Mouse (Mus musculus): ENCODE measurements at regions not wholly inside any gene's neighbourhood (a gene's known extent, or its start where the extent isn't known, plus 50 kb on each side); places are given as distances from the start of the nearest gene placed in this dataset.

DNA sequence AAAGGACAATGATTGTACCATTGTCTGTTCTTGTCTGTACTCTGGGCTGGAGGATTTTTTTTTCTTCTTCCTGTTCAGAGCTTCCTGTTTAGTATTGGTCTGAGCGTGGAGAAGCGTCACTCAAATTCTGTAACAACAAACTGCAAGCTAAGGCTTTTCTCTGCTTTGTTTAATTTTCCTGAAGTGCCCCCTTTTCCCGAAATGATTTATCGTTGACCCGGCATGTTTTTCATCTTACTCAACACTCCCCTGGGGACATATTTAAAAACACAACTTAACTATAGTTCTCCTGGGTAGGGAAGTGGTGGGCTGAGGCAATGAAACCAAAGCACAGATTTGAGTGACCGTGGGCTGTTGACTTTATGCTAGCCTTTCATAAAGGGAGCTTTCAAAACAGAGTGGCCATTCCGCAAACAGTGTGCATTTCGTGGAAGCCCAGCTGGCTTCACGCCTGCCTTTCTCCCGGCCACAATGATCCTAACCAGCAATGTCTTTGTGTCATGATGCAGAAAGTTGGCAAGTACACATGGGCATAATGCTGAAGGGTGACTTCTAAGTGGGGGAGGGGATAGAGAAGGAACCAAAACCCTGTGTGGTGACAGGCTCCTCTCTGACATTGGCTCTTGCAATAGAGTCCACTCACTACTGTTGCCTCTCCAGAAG is 79.8 kb upstream of the Bmp2k start:
- Histone ChIP-seq H3K9me3 (ENCODE audit: control insufficient read depth, low read length) (no peaks in the 10 kb centered on the region), H3K9ac (ENCODE audit: low read length) (no peak overlapping the region), H3K4me2 (replicated peaks; ENCODE audit: low read depth) (0 out of 2 replicates have a peak overlapping the region, but pooled peaks have one; percentile 8), H3K4me3 (ENCODE audit: low read depth, low read length) (no peak overlapping the region), H3K27me3 (ENCODE audit: control insufficient read depth, insufficient read depth, low read length) (no peaks in the 10 kb centered on the region), H3K4me1 (replicated peaks; ENCODE audit: control insufficient read depth, insufficient read depth) (no peaks in the 10 kb centered on the region), H3K27ac (replicated peaks) (peak overlapping the region; percentile 49; the same call in 1 of the 2 replicates), H3K36me3 (ENCODE audit: control insufficient read depth, insufficient read depth, low read length) (no peaks in the 10 kb centered on the region)
- peak; percentile 23 for DNase-seq (ENCODE audit: low spot score)
- WGBS: 20% methylated on average over 10 of the region's 10 CpGs
- no peak for ATAC-seq (ENCODE audit: low FRiP score, low TSS enrichment)
- TF ChIP-seq CTCF (IDR thresholded peaks at IDR 0.05; ENCODE audit: low read depth) (no peak), EP300 (optimal IDR thresholded peaks at IDR 0.05) (no peak)

DNA sequence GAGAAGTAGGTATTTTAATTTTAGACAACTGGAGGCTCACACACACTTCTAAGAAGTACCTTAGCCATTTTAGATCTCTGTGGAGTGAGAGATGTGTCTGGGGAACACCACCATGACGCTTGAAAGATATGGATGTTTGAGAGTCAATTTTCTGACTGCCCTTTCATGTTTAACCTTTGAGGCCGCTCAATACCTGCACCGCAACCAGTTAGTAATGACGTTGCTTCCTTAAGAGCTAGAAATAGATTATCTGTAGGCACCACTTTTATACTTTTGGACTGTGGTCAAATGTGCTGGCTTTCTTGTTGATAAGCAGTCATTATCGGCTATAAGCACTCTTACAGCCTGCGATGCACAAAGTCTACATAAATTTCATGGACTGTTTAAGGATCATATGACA is 78.3 kb upstream of the Bmp2k start:
- no peak for TF ChIP-seq CTCF (IDR thresholded peaks at IDR 0.05; ENCODE audit: low read depth)
- TF ChIP-seq EP300 (optimal IDR thresholded peaks at IDR 0.05): no peak
- Histone ChIP-seq H3K27ac (replicated peaks) (no peak overlapping the region), H3K4me1 (replicated peaks; ENCODE audit: control insufficient read depth, insufficient read depth) (no peaks in the 10 kb centered on the region), H3K9me3 (ENCODE audit: control insufficient read depth, low read length) (no peaks in the 10 kb centered on the region), H3K4me3 (ENCODE audit: low read depth, low read length) (no peak overlapping the region), H3K4me2 (replicated peaks; ENCODE audit: low read depth) (no peak overlapping the region), H3K36me3 (ENCODE audit: control insufficient read depth, insufficient read depth, low read length) (no peaks in the 10 kb centered on the region), H3K9ac (ENCODE audit: low read length) (no peak overlapping the region), H3K27me3 (ENCODE audit: control insufficient read depth, insufficient read depth, low read length) (no peaks in the 10 kb centered on the region)
- DNase-seq (ENCODE audit: low spot score): no peak
- peak; percentile 53 for ATAC-seq (ENCODE audit: low FRiP score, low TSS enrichment)
- WGBS: 60% methylated on average over 6 of the region's 6 CpGs

DNA sequence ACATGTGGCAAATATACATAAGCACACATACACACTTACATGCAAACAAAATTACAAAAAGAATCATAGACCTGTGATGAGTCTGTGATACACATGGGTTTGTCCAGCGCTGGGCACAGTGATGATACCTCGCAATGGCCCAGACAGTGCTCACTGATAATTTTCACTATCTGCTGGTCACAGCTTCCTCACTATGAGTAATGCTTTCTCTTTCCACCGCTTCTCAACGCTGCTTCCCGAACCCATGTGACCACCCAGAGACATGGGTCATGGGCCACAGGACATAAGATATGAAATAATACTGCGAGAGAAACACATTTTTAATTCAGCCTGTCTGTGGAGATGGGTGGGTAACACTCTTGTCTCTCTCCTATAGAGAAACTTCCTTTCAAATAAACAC is 76.5 kb upstream of the Bmp2k start:
- Histone ChIP-seq H3K4me2 (replicated peaks; ENCODE audit: low read depth) (no peak overlapping the region), H3K27ac (replicated peaks) (no peak overlapping the region)

DNA sequence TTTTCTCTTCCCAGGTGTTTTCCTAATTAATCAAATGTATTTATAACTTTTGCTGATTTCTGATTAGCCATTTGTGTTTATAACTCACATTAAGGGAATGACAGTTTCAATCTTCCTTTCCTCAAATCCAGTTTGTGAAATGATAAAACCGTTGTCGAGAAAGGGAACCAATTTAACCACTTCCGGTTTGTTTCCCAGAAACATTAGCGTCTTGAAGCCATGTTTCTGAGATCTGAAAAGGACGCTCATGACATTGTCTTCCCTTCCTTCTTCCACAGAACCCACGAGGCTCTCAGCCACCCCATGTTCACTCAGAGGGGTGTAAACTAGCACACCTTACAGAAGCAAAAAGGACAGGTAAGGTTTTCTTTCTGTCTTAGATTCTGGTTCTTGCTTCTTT is 76.0 kb upstream of the Bmp2k start:
- no peak for DNase-seq (ENCODE audit: low spot score)
- TF ChIP-seq EP300 (optimal IDR thresholded peaks at IDR 0.05) (no peak), CTCF (IDR thresholded peaks at IDR 0.05; ENCODE audit: low read depth) (no peak)
- Histone ChIP-seq H3K9ac (ENCODE audit: low read length) (no peak overlapping the region), H3K9me3 (ENCODE audit: control insufficient read depth, low read length) (no peaks in the 10 kb centered on the region), H3K4me3 (ENCODE audit: low read depth, low read length) (no peak overlapping the region), H3K36me3 (ENCODE audit: control insufficient read depth, insufficient read depth, low read length) (no peaks in the 10 kb centered on the region), H3K4me1 (replicated peaks; ENCODE audit: control insufficient read depth, insufficient read depth) (no peaks in the 10 kb centered on the region), H3K27ac (replicated peaks) (no peak overlapping the region), H3K27me3 (ENCODE audit: control insufficient read depth, insufficient read depth, low read length) (no peaks in the 10 kb centered on the region), H3K4me2 (replicated peaks; ENCODE audit: low read depth) (no peak overlapping the region)
- no peak for ATAC-seq (ENCODE audit: low FRiP score, low TSS enrichment)
- 62% methylated on average over 6 of the region's 6 CpGs for WGBS

More for the DNA sequence above, 76.5 kb upstream of the Bmp2k start:
- no peaks in the 10 kb centered on the region for H3K27me3 ChIP-seq (ENCODE audit: control insufficient read depth, insufficient read depth, low read length)
- ATAC-seq (ENCODE audit: low FRiP score, low TSS enrichment) (no peak), DNase-seq (ENCODE audit: low spot score) (no peak)
- no peaks in the 10 kb centered on the region for H3K4me1 ChIP-seq (replicated peaks; ENCODE audit: control insufficient read depth, insufficient read depth)
- H3K9ac ChIP-seq (ENCODE audit: low read length): no peak overlapping the region
- no peaks in the 10 kb centered on the region for H3K9me3 ChIP-seq (ENCODE audit: control insufficient read depth, low read length)
- H3K36me3 ChIP-seq (ENCODE audit: control insufficient read depth, insufficient read depth, low read length): no peaks in the 10 kb centered on the region
- no peak overlapping the region for H3K4me3 ChIP-seq (ENCODE audit: low read depth, low read length)
- TF ChIP-seq EP300 (optimal IDR thresholded peaks at IDR 0.05) (no peak), CTCF (IDR thresholded peaks at IDR 0.05; ENCODE audit: low read depth) (no peak)
- WGBS: 77% methylated on average over 6 of the region's 6 CpGs

- DNase-seq (ENCODE audit: low spot score) (no peak), ATAC-seq (ENCODE audit: low FRiP score, low TSS enrichment) (no peak)
- TF ChIP-seq CTCF (IDR thresholded peaks at IDR 0.05; ENCODE audit: low read depth) (no peak), EP300 (optimal IDR thresholded peaks at IDR 0.05) (no peak)
- Histone ChIP-seq H3K4me3 (ENCODE audit: low read depth, low read length) (no peak overlapping the region), H3K9ac (ENCODE audit: low read length) (no peak overlapping the region), H3K36me3 (ENCODE audit: control insufficient read depth, insufficient read depth, low read length) (no peaks in the 10 kb centered on the region), H3K27ac (replicated peaks) (no peak overlapping the region), H3K27me3 (ENCODE audit: control insufficient read depth, insufficient read depth, low read length) (no peaks in the 10 kb centered on the region), H3K9me3 (ENCODE audit: control insufficient read depth, low read length) (no peaks in the 10 kb centered on the region), H3K4me2 (replicated peaks; ENCODE audit: low read depth) (no peak overlapping the region), H3K4me1 (replicated peaks; ENCODE audit: control insufficient read depth, insufficient read depth) (no peaks in the 10 kb centered on the region)
- WGBS: 36% methylated on average over 11 of the region's 11 CpGs
Observed at GRCm38 (mm10) chr5:96921973-96922715, 75.3 kb upstream of the Bmp2k start.

- Histone ChIP-seq H3K4me2 (replicated peaks; ENCODE audit: low read depth) (no peak overlapping the region), H3K9me3 (ENCODE audit: control insufficient read depth, low read length) (no peaks in the 10 kb centered on the region), H3K4me3 (ENCODE audit: low read depth, low read length) (no peak overlapping the region), H3K27me3 (ENCODE audit: control insufficient read depth, insufficient read depth, low read length) (no peaks in the 10 kb centered on the region), H3K27ac (replicated peaks) (no peak overlapping the region), H3K4me1 (replicated peaks; ENCODE audit: control insufficient read depth, insufficient read depth) (no peaks in the 10 kb centered on the region), H3K9ac (ENCODE audit: low read length) (no peak overlapping the region), H3K36me3 (ENCODE audit: control insufficient read depth, insufficient read depth, low read length) (no peaks in the 10 kb centered on the region)
- ATAC-seq (ENCODE audit: low FRiP score, low TSS enrichment) (no peak), DNase-seq (ENCODE audit: low spot score) (no peak)
- 85% methylated on average over 4 of the region's 4 CpGs for WGBS
- TF ChIP-seq EP300 (optimal IDR thresholded peaks at IDR 0.05) (no peak), CTCF (IDR thresholded peaks at IDR 0.05; ENCODE audit: low read depth) (no peak)
Observed at GRCm38 (mm10) chr5:96922716-96923076, 74.8 kb upstream of the Bmp2k start.
